8 mouse cellular contexts compared by ENCODE assay signal in genomic region chr10:17723871-17724741, GRCm38 (mm10). TPM values are rescaled to one million over a fixed set of nuclear protein-coding genes. Genes with fewer than 3 reads are reported as not detected.
DNase-seq lines count a peak whose midpoint lies in the region; ATAC-seq and TF ChIP-seq lines count a peak whose summit lies in the region.

No protein-coding gene starts in this region.

- peak overlapping the region; percentile 84 for H3K4me3 ChIP-seq in erythroblast, embryonic 14.5 days (replicated peaks)
- peak overlapping the region; percentile 89 for H3K4me3 ChIP-seq in embryonic facial prominence, embryonic 12.5 days
- peak overlapping the region; percentile 93 for H3K4me3 ChIP-seq in heart, embryonic 10.5 days
- peak overlapping the region; percentile 89 for H3K4me3 ChIP-seq in kidney, embryonic 15.5 days (replicated peaks)
- peak overlapping the region; percentile 97 for H3K4me3 ChIP-seq in liver, embryonic 11.5 days (ENCODE audit: low read depth, low read length)
- peak overlapping the region; percentile 78 for H3K4me3 ChIP-seq in myocyte

- H3K27ac ChIP-seq in embryonic facial prominence, embryonic 12.5 days = peak overlapping the region; percentile 100
- peak overlapping the region; percentile 97 for H3K27ac ChIP-seq in heart, embryonic 10.5 days
- peak overlapping the region; percentile 100 for H3K27ac ChIP-seq in kidney, embryonic 15.5 days
- peak overlapping the region; percentile 98 for H3K27ac ChIP-seq in liver, embryonic 11.5 days (ENCODE audit: low read depth, low read length)

- H3K9ac ChIP-seq in embryonic facial prominence, embryonic 12.5 days = peak overlapping the region; percentile 92
- peak overlapping the region; percentile 96 for H3K9ac ChIP-seq in kidney, embryonic 15.5 days
- H3K9ac ChIP-seq in liver, embryonic 11.5 days (ENCODE audit: low read depth, low read length) = peak overlapping the region; percentile 97

- DNase-seq in heart, embryonic 10.5 days (ENCODE audit: low spot score) = peak; percentile 83
- DNase-seq in liver, embryonic 11.5 days (ENCODE audit: low spot score) = peak; percentile 70
- peak; percentile 81 to 91 for DNase-seq in spleen, postnatal 4 days (ENCODE audit: low spot score in 2 of 2)

- H3K79me2 ChIP-seq in myocyte (ENCODE audit: control insufficient read depth, insufficient read depth) = peaks cover 31% of the 10 kb centered on the region

- H3K36me3 ChIP-seq in erythroblast, embryonic 14.5 days (ENCODE audit: control insufficient read depth) = peaks cover 4% of the 10 kb centered on the region
- no peaks in the 10 kb centered on the region for H3K36me3 ChIP-seq in embryonic facial prominence, embryonic 12.5 days
- H3K36me3 ChIP-seq in heart, embryonic 10.5 days = no peaks in the 10 kb centered on the region; the same call in 1 of the 2 replicates
- peaks cover 4% of the 10 kb centered on the region; the same call in 1 of the 2 replicates for H3K36me3 ChIP-seq in kidney, embryonic 15.5 days
- H3K36me3 ChIP-seq in liver, embryonic 11.5 days (ENCODE audit: control insufficient read depth, insufficient read depth, low read length) = peaks cover 3% of the 10 kb centered on the region; the same call in 1 of the 2 replicates
- H3K36me3 ChIP-seq in myocyte (ENCODE audit: control insufficient read depth, insufficient read depth) = peaks cover 7% of the 10 kb centered on the region

- TF ChIP-seq POLR2A in myocyte (IDR thresholded peaks at IDR 0.05; ENCODE audit: insufficient read length, low read depth) = peak; percentile 75

- H3K4me2 ChIP-seq in embryonic facial prominence, embryonic 12.5 days (replicated peaks) = peak overlapping the region; percentile 76
- H3K4me2 ChIP-seq in kidney, embryonic 15.5 days = peak overlapping the region; percentile 81
- H3K4me2 ChIP-seq in liver, embryonic 11.5 days = peak overlapping the region; percentile 94
- H3K4me2 ChIP-seq in myocyte (ENCODE audit: low read depth) = peak overlapping the region; percentile 82

- peak overlapping the region; percentile 86 for H3ac ChIP-seq in myocyte (ENCODE audit: control insufficient read depth, insufficient read length)

- no peak for ATAC-seq in erythroblast, adult 5-6 weeks (replicated peaks; ENCODE audit: low FRiP score, poor library complexity, severe bottlenecking)
- ATAC-seq in embryonic facial prominence, embryonic 12.5 days (ENCODE audit: insufficient number of reproducible peaks, insufficient read depth, low FRiP score, low TSS enrichment) = 0 out of 2 replicates have a peak, but pooled peaks have one; percentile 0
- ATAC-seq in kidney, embryonic 15.5 days (replicated peaks; ENCODE audit: low FRiP score) = peak; percentile 9
- ATAC-seq in liver, embryonic 11.5 days (replicated peaks; ENCODE audit: low FRiP score) = 0 out of 2 replicates have a peak, but pooled peaks have one; percentile 1

- no peaks in the 10 kb centered on the region for H3K9me3 ChIP-seq in erythroblast, embryonic 14.5 days (ENCODE audit: control insufficient read depth, low read length)
- no peaks in the 10 kb centered on the region for H3K9me3 ChIP-seq in embryonic facial prominence, embryonic 12.5 days
- H3K9me3 ChIP-seq in heart, embryonic 10.5 days = no peaks in the 10 kb centered on the region
- H3K9me3 ChIP-seq in kidney, embryonic 15.5 days (replicated peaks) = no peaks in the 10 kb centered on the region
- no peaks in the 10 kb centered on the region for H3K9me3 ChIP-seq in liver, embryonic 11.5 days (ENCODE audit: control insufficient read depth, low read length)

- peaks cover 20% of the 10 kb centered on the region for H3K27me3 ChIP-seq in erythroblast, embryonic 14.5 days (ENCODE audit: control insufficient read depth)
- H3K27me3 ChIP-seq in embryonic facial prominence, embryonic 12.5 days = peaks cover 4% of the 10 kb centered on the region; the same call in 1 of the 2 replicates
- no peaks in the 10 kb centered on the region for H3K27me3 ChIP-seq in heart, embryonic 10.5 days (ENCODE audit: insufficient read depth, poor library complexity, severe bottlenecking)
- 0 out of 2 replicates have a peak, but pooled peaks cover 3% of the 10 kb centered on the region for H3K27me3 ChIP-seq in kidney, embryonic 15.5 days
- H3K27me3 ChIP-seq in liver, embryonic 11.5 days (replicated peaks; ENCODE audit: control insufficient read depth, insufficient read depth, low read length) = no peaks in the 10 kb centered on the region
- H3K27me3 ChIP-seq in myocyte (ENCODE audit: control insufficient read depth, insufficient read depth, insufficient read length) = no peaks in the 10 kb centered on the region

- peaks cover 67% of the 10 kb centered on the region for H3K4me1 ChIP-seq in erythroblast, embryonic 14.5 days (ENCODE audit: control insufficient read depth)
- H3K4me1 ChIP-seq in embryonic facial prominence, embryonic 12.5 days = peaks cover 16% of the 10 kb centered on the region; the same call in 1 of the 2 replicates
- H3K4me1 ChIP-seq in heart, embryonic 10.5 days = peaks cover 33% of the 10 kb centered on the region
- peaks cover 42% of the 10 kb centered on the region for H3K4me1 ChIP-seq in kidney, embryonic 15.5 days
- H3K4me1 ChIP-seq in liver, embryonic 11.5 days (replicated peaks; ENCODE audit: control insufficient read depth, insufficient read depth, low read length) = peaks cover 27% of the 10 kb centered on the region

- under 1% methylated on average over 65 of the region's 65 CpGs for WGBS in embryonic facial prominence, embryonic 12.5 days
- WGBS in heart, embryonic 10.5 days = under 1% methylated on average over 61 of the region's 65 CpGs
- WGBS in kidney, embryonic 15.5 days = under 1% methylated on average over 65 of the region's 65 CpGs
- under 1% methylated on average over 65 of the region's 65 CpGs for WGBS in liver, embryonic 11.5 days

TF ChIP-seq in myocyte, 11 proteins besides CTCF, POLR2A, EP300 and RAD21:
- peak; percentile 81 for TF ChIP-seq POLR2AphosphoS2 (IDR thresholded peaks at IDR 0.05; ENCODE audit: insufficient read length, low read depth)
- no peak for TF ChIP-seq USF1 (IDR thresholded peaks at IDR 0.05; ENCODE audit: low read depth)
- peak in 2 of 3 experiments; percentile 8 to 31 for TF ChIP-seq MYOD1 (IDR thresholded peaks at IDR 0.05; ENCODE audit: control insufficient read depth in 1 of 3, insufficient read length in 2 of 3, low read depth in 2 of 3)
- no peak for TF ChIP-seq SRF (IDR thresholded peaks at IDR 0.05; ENCODE audit: control insufficient read depth, insufficient read length, low read depth)
- no peak for TF ChIP-seq CEBPB (IDR thresholded peaks at IDR 0.05; ENCODE audit: insufficient read depth, poor library complexity, severe bottlenecking)
- TF ChIP-seq MYOG (IDR thresholded peaks at IDR 0.05; ENCODE audit: control insufficient read depth in 1 of 3, insufficient read depth in 1 of 3, insufficient read length in 2 of 3, low read depth in 2 of 3) = peak in 2 of 3 experiments; percentile 1 to 41
TF ChIP-seq in myocyte: peak in this region for 3.

RNA-seq across cellular contexts. Expression of gene Cited2, which starts 1.1 kb away (rescaled TPM):
- 2.9 and 3.6 TPM in 2 replicates for polyA plus RNA-seq in erythroblast, embryonic 14.5 days (2012)
- 55.1 and 55.2 TPM in 2 replicates for total RNA-seq in erythroblast, adult 5-6 weeks (2015; ENCODE audit: low replicate concordance)
- 14.9 and 27.0 TPM in 2 replicates for total RNA-seq in erythroblast, adult 5-6 weeks (2017; ENCODE audit: low replicate concordance)
- 40.5 and 43.8 TPM in 2 replicates for polyA plus RNA-seq in embryonic facial prominence, embryonic 12.5 days (2016; fragmentation: Nextera tagmentation; extraction: Ambion mirVana)
- 40.4 and 60.1 TPM in 2 replicates for polyA plus RNA-seq in heart, embryonic 10.5 days (2016; fragmentation: Nextera tagmentation; extraction: Ambion mirVana)
- polyA plus RNA-seq in kidney, embryonic 15.5 days (2015; fragmentation: Nextera tagmentation; extraction: Ambion mirVana) = 76.3 and 77.4 TPM in 2 replicates
- 50.7 and 50.8 TPM in 2 replicates for polyA plus RNA-seq in liver, embryonic 11.5 days (2014; fragmentation: Nextera tagmentation; extraction: Ambion mirVana)
- 70.4 TPM for polyA plus RNA-seq in myocyte (2012; fragmentation: generic; extraction: Trizol)
